Mouse (Mus musculus) embryo, embryonic 11.5 days (tissue): ENCODE measurements around the gene Dcbld2.
A peak's percentile ranks its signal among the peaks of the same experiment; 100 is the strongest.
"Not testable (repeated sequence)": the region's sequence is repeated elsewhere in the genome, so short reads cannot be mapped to it uniquely, and the experiment has no call there.

ENCODE experiments used
- DNase-seq: peaks from one replicate; pipeline ENCODE4 v3.0.0-alpha.2; 2012; ENCODE audit warnings: low read depth, low spot score

Dcbld2 gene

GRCm38 (mm10) chr16:58449073-58449472 is 40.8 kb downstream of the Dcbld2 start:
- no peak for DNase-seq

- DNase-seq, result no peak
Measured at GRCm38 (mm10) chr16:58450648-58451047, 42.4 kb downstream of the Dcbld2 start.

- DNase-seq, result no peak
Measured at GRCm38 (mm10) chr16:58451647-58452046, 43.4 kb downstream of the Dcbld2 start.

- no peak for DNase-seq
Measured at GRCm38 (mm10) chr16:58453138-58453537, 44.9 kb downstream of the Dcbld2 start.

GRCm38 (mm10) chr16:58453820-58454219 is 45.6 kb downstream of the Dcbld2 start:
- no peak for DNase-seq

- DNase-seq, result peak; percentile 44
Measured at GRCm38 (mm10) chr16:58454617-58455016, 46.4 kb downstream of the Dcbld2 start.

- no peak for DNase-seq
Measured at GRCm38 (mm10) chr16:58455118-58455517, 46.9 kb downstream of the Dcbld2 start.

- no peak for DNase-seq
Measured at GRCm38 (mm10) chr16:58456445-58456844, 48.2 kb downstream of the Dcbld2 start.

GRCm38 (mm10) chr16:58456991-58457390 is 48.7 kb downstream of the Dcbld2 start:
- no peak for DNase-seq

- DNase-seq, result not testable (repeated sequence)
Measured at GRCm38 (mm10) chr16:58459966-58460365, 51.7 kb downstream of the Dcbld2 start.

- no peak for DNase-seq
Measured at GRCm38 (mm10) chr16:58460386-58460785, 52.1 kb downstream of the Dcbld2 start.

GRCm38 (mm10) chr16:58461856-58462518 is 53.7 kb downstream of the Dcbld2 start:
- DNase-seq, result no peak

- no peak for DNase-seq
Measured at GRCm38 (mm10) chr16:58462519-58462918, 54.3 kb downstream of the Dcbld2 start.

GRCm38 (mm10) chr16:58464051-58464450 is 55.8 kb downstream of the Dcbld2 start:
- DNase-seq, result no peak

- DNase-seq, result no peak
Measured at GRCm38 (mm10) chr16:58465412-58465811, 57.2 kb downstream of the Dcbld2 start.

GRCm38 (mm10) chr16:58470061-58470460 is 61.8 kb downstream of the Dcbld2 start:
- DNase-seq, result no peak

GRCm38 (mm10) chr16:58470841-58471240 is 62.6 kb downstream of the Dcbld2 start:
- DNase-seq, result no peak

- DNase-seq, result no peak
Measured at GRCm38 (mm10) chr16:58474875-58475274, 66.6 kb downstream of the Dcbld2 start.

- no peak for DNase-seq
Measured at GRCm38 (mm10) chr16:58475544-58476154, 67.4 kb downstream of the Dcbld2 start.

GRCm38 (mm10) chr16:58476363-58476762 is 68.1 kb downstream of the Dcbld2 start:
- no peak for DNase-seq

- DNase-seq, result no peak
Measured at GRCm38 (mm10) chr16:58479898-58480448, 71.7 kb downstream of the Dcbld2 start.

- DNase-seq, result no peak
Measured at GRCm38 (mm10) chr16:58481219-58481905, 73.1 kb downstream of the Dcbld2 start.

- DNase-seq, result no peak
Measured at GRCm38 (mm10) chr16:58481906-58482270, 73.6 kb downstream of the Dcbld2 start.
